Mouse (Mus musculus) embryonic facial prominence, embryonic 14.5 days (tissue): ENCODE measurements around the gene Ptprn2. TPM values are rescaled to one million over a fixed set of nuclear protein-coding genes. Genes with fewer than 3 reads are reported as not detected.

ENCODE experiments used
- ATAC-seq: fragments of 200-750 bp; cut with Nextera tagmentation; 2 replicates; pipeline ENCODE4 v1.8.0; 2017; ENCODE audit warnings: low read depth, moderate number of reproducible peaks, moderate TSS enrichment
- DNase-seq: peaks from one replicate; pipeline ENCODE4 v3.0.0-alpha.2; 2015; ENCODE audit warnings: low spot score
- H3K27ac ChIP-seq: fragments of 300-500 bp; sonication (generic); replicated peaks from 2 replicates; pipeline ENCODE4 v1.5.1; 2014; ENCODE audit warnings: low read depth, mild to moderate bottlenecking, low read length, moderate library complexity
- H3K27me3 ChIP-seq: fragments of 300-500 bp; sonication (generic); replicated peaks from 2 replicates; pipeline ENCODE4 v1.6.1; 2014; ENCODE audit warnings: low read length; ENCODE audit not compliant: control insufficient read depth, insufficient read depth
- H3K36me3 ChIP-seq: fragments of 300-500 bp; sonication (generic); 2 replicates; pipeline ENCODE4 v1.6.1; 2014; ENCODE audit warnings: low read length, mixed read lengths; ENCODE audit not compliant: control insufficient read depth, insufficient read depth
- H3K4me1 ChIP-seq: fragments of 300-500 bp; sonication (generic); 2 replicates; pipeline ENCODE4 v1.6.1; 2014; ENCODE audit warnings: antibody characterized with exemption, low read length; ENCODE audit not compliant: control insufficient read depth, insufficient read depth
- H3K4me2 ChIP-seq: fragments of 300-500 bp; sonication (generic); 2 replicates; pipeline ENCODE4 v1.6.1; 2014; ENCODE audit warnings: low read depth, mild to moderate bottlenecking, low read length, moderate library complexity, mixed read lengths
- H3K4me3 ChIP-seq: fragments of 300-500 bp; sonication (generic); 2 replicates; pipeline ENCODE4 v1.5.1; 2014; ENCODE audit warnings: low read depth, mild to moderate bottlenecking, low read length
- H3K9ac ChIP-seq: fragments of 300-500 bp; sonication (generic); 2 replicates; pipeline ENCODE4 v1.6.1; 2014; ENCODE audit warnings: low read depth, mild to moderate bottlenecking, low read length, moderate library complexity, mixed read lengths
- H3K9me3 ChIP-seq: fragments of 300-500 bp; sonication (generic); 2 replicates; pipeline ENCODE4 v1.6.1; 2016; ENCODE audit warnings: low read length; ENCODE audit not compliant: control insufficient read depth
- WGBS: fragments of 180-500 bp; shearing (Covaris S2); extraction: QIAGEN DNeasy Blood & Tissue Kit; methylation state at CpG from one replicate; pipeline ENCODE4 v1.1.7; 2014; 5-methylcytosine and 5-hydroxymethylcytosine counted together
- polyA plus RNA-seq: library from polyadenylated mRNA; unstranded; fragments of >200 nt; fragmentation: Nextera tagmentation; extraction: Ambion mirVana; gene quantifications from 2 replicates; pipeline ENCODE4 v1.2.1, GENCODE M21; 2014

Gene Ptprn2
- polyA plus RNA-seq, 1 experiment from 2014 or later: 0.65 TPM

DNA sequence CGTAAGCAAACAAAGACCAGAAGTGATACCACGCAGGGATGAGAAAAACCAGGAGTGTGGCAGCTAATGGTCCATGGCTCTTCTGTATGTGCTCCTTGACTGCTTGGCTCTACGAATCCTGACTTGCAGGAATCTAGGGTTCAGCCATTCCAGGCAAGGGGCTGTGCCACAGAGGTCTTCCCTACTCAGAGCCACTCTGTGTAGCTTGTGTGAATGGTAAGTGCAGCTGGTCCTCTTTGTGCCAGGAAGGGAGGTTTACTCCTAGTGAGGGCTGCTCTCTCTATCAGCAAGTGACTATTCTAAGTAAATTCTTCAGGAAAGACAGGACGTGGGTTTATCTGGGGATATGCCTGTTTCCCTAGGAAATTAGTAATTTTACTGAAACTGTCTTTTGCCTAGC lies 286.0 kb downstream of the Ptprn2 start:
- ATAC-seq: no peak
- H3K9me3 ChIP-seq: no peaks in the 10 kb centered on the region
- 70% methylated on average over 4 of the region's 4 CpGs for WGBS

GRCm38 (mm10) chr12:116772081-116772566 lies 286.6 kb downstream of the Ptprn2 start:
- WGBS: 46% methylated on average over 7 of the region's 7 CpGs
- Histone ChIP-seq H3K27me3 (no peaks in the 10 kb centered on the region), H3K27ac (no peak overlapping the region), H3K36me3 (no peaks in the 10 kb centered on the region), H3K4me2 (no peak overlapping the region), H3K9me3 (no peaks in the 10 kb centered on the region), H3K4me1 (no peaks in the 10 kb centered on the region), H3K9ac (no peak overlapping the region), H3K4me3 (no peak overlapping the region)
- ATAC-seq (no peak), DNase-seq (no peak)

More for the DNA sequence above, 286.0 kb downstream of the Ptprn2 start:
- Histone ChIP-seq H3K27me3 (no peaks in the 10 kb centered on the region), H3K36me3 (no peaks in the 10 kb centered on the region), H3K4me3 (no peak overlapping the region), H3K9ac (no peak overlapping the region), H3K4me2 (no peak overlapping the region), H3K27ac (no peak overlapping the region), H3K4me1 (no peaks in the 10 kb centered on the region)
- DNase-seq: no peak

GRCm38 (mm10) chr12:116773344-116773743 lies 287.8 kb downstream of the Ptprn2 start:
- H3K27me3 ChIP-seq: no peaks in the 10 kb centered on the region
- no peak for DNase-seq
- H3K36me3 ChIP-seq: no peaks in the 10 kb centered on the region
- no peak overlapping the region for H3K9ac ChIP-seq
- ATAC-seq: no peak
- no peaks in the 10 kb centered on the region for H3K4me1 ChIP-seq
- no peak overlapping the region for H3K27ac ChIP-seq
- H3K4me2 ChIP-seq: no peak overlapping the region
- H3K4me3 ChIP-seq: no peak overlapping the region
- 85% methylated on average over 3 of the region's 3 CpGs for WGBS
- no peaks in the 10 kb centered on the region for H3K9me3 ChIP-seq

DNA sequence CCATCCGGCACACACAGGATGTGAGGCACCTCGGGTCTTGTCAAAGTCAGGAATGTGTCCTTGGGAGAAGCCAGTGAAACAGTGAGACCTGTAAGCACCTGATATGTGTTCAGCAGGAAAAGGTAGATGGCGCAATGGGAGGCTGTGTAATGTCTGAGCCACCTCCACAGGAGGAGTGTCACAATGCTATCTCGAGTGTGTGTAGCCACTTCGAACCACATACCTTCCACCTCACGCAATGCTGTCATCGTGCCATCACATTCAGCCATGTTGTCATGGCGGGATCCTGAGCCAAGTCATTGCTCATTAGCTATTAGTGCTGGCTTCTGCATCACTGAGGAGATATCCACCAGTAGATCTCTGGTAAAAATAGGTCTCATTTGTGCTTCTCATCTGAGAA lies 290.9 kb downstream of the Ptprn2 start:
- H3K9ac ChIP-seq: no peak overlapping the region
- no peak overlapping the region for H3K4me2 ChIP-seq
- no peaks in the 10 kb centered on the region for H3K9me3 ChIP-seq
- H3K4me1 ChIP-seq: no peaks in the 10 kb centered on the region
- ATAC-seq (no peak), DNase-seq (no peak)
- no peaks in the 10 kb centered on the region for H3K36me3 ChIP-seq
- no peak overlapping the region for H3K4me3 ChIP-seq
- H3K27ac ChIP-seq: no peak overlapping the region
- WGBS: 90% methylated on average over 8 of the region's 8 CpGs
- H3K27me3 ChIP-seq: no peaks in the 10 kb centered on the region

GRCm38 (mm10) chr12:116778095-116779090 lies 292.9 kb downstream of the Ptprn2 start:
- Histone ChIP-seq H3K27me3 (no peaks in the 10 kb centered on the region), H3K27ac (no peak overlapping the region), H3K9ac (no peak overlapping the region), H3K4me2 (no peak overlapping the region), H3K4me1 (no peaks in the 10 kb centered on the region), H3K36me3 (no peaks in the 10 kb centered on the region), H3K4me3 (no peak overlapping the region), H3K9me3 (no peaks in the 10 kb centered on the region)
- no peak for DNase-seq
- ATAC-seq: no peak
- WGBS: 40% methylated on average over 4 of the region's 4 CpGs

GRCm38 (mm10) chr12:116780419-116780818 lies 294.9 kb downstream of the Ptprn2 start:
- H3K27me3 ChIP-seq: no peaks in the 10 kb centered on the region
- 85% methylated on average over 1 of the region's 1 CpGs for WGBS

DNA sequence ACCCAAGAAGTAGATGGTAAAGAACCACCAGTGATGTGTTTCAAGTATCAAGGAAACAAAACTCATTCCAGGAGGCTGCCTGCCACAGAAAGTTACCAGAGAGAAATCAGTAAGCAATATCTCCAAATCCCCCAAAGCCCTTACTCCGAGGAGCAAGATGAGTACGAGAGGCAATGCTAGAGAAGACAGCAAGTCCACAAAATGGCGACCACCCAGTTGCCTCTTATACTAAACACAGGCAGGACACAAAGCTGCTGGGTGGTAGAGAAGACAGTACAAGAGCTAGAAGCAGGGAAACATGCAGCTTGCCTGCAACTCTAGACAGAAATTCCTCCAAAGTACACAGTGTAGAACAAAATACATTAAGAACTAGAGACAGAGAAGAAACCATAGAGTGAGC lies 300.2 kb downstream of the Ptprn2 start:
- Histone ChIP-seq H3K9ac (no peak overlapping the region), H3K4me1 (no peaks in the 10 kb centered on the region), H3K4me2 (no peak overlapping the region), H3K27me3 (no peaks in the 10 kb centered on the region), H3K27ac (no peak overlapping the region), H3K36me3 (no peaks in the 10 kb centered on the region), H3K4me3 (no peak overlapping the region), H3K9me3 (no peaks in the 10 kb centered on the region)
- DNase-seq: no peak
- WGBS: 88% methylated on average over 3 of the region's 3 CpGs
- no peak for ATAC-seq

More at GRCm38 (mm10) chr12:116780419-116780818, 294.9 kb downstream of the Ptprn2 start:
- DNase-seq: no peak
- Histone ChIP-seq H3K27ac (no peak overlapping the region), H3K4me2 (no peak overlapping the region), H3K4me3 (no peak overlapping the region), H3K9ac (no peak overlapping the region), H3K9me3 (no peaks in the 10 kb centered on the region), H3K36me3 (no peaks in the 10 kb centered on the region), H3K4me1 (no peaks in the 10 kb centered on the region)
- no peak for ATAC-seq

DNA sequence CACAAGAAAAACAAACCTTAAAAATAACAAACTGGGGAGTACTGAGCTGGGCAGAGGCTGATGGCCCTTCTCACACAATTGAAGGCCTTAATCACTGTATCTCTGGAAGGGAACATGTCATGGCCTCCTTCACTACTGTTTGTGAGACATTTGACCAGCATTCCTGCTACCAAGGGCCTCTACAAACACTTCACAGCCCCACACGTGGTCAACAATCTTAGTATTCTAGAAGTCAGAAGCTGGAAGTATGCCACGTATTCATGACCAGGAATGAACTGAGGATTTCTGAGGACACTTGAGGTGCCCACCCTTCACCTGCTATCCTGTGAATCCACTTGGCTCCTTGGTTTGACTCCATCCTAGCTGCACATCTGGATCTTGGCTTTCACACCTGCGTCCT lies 302.8 kb downstream of the Ptprn2 start:
- H3K9ac ChIP-seq: no peak overlapping the region
- DNase-seq (no peak), ATAC-seq (no peak)
- 86% methylated on average over 3 of the region's 3 CpGs for WGBS
- no peaks in the 10 kb centered on the region for H3K9me3 ChIP-seq
- H3K4me1 ChIP-seq: no peaks in the 10 kb centered on the region
- no peaks in the 10 kb centered on the region for H3K36me3 ChIP-seq
- no peak overlapping the region for H3K4me2 ChIP-seq
- H3K27me3 ChIP-seq: no peaks in the 10 kb centered on the region
- H3K4me3 ChIP-seq: no peak overlapping the region
- H3K27ac ChIP-seq: no peak overlapping the region
